Mouse (Mus musculus): ENCODE results near the gene Areg.
A peak's percentile ranks its signal among the peaks of the same experiment; 100 is the strongest.

Areg gene

DNA sequence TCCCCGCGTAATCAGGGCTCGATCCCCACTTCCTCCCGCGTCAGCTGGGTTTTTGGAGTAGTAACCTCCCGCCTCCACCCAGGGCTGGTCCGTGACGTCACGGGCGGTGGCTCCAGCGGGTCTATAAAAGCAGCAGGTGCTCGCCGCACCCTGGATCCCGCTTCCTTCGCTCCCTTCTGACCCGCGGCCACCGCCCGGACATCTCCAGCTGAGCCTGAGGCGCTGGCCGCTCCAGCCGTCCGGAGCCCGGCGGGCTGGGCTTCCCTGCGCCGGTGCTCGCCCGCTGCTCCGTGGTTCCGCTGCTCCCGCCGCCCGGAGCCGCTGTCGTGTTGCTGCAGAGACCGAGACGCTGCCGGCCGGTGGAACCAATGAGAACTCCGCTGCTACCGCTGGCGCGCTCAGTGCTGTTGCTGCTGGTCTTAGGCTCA lies at the start of gene Areg:
Gene Areg, plus strand, starts transcription at position 154 of the 428 bp plus-strand sequence.
- peak; percentile 6 to 9 for DNase-seq (ENCODE audit: low spot score in 2 of 2)

DNA sequence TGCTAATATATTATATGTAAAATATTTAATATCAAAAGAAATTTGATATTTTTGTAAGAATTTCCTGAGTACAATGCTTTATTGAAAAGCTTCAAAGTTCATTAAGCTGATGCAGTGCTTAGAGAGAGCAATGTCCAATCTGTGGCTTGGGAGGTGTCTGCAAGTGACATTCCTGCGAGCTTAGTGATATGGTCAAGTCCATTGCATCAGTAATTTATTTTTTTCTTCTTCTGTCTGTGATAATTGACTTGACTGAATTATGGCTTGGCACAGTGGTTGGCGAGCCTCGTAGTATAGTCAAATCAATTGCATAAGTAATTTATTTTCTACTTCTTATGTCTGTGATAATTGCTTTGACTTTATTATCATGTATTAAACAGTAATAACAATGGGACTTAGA lies 49.1 kb upstream of the Areg start:
- no peak for DNase-seq (ENCODE audit: low spot score in 2 of 2)

GRCm38 (mm10) chr5:91097911-91098614 lies 41.3 kb upstream of the Areg start:
- DNase-seq (ENCODE audit: low spot score in 2 of 2), result no peak

DNA sequence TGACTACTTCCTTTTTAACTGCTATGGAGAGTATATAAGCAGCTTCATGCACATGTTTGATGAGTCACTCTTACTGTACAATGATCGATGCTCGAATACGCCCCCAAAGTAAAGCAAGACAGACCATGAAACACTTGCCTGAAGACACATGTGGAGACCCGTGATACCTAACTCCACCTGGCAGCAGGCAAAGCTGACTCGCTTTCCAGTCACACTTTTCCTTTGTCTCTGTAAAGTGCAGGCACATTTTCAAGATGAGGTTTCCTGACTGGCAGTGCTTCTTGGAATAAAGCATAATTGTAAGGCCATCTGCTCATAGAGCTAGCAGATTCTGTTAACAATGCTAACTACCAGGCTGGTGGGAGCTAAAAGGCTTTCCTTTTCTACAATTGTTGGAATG lies 37.7 kb upstream of the Areg start:
- DNase-seq (ENCODE audit: low spot score in 2 of 2), result no peak

GRCm38 (mm10) chr5:91103943-91104665 lies 35.3 kb upstream of the Areg start:
- no peak for DNase-seq (ENCODE audit: low spot score in 2 of 2)

DNA sequence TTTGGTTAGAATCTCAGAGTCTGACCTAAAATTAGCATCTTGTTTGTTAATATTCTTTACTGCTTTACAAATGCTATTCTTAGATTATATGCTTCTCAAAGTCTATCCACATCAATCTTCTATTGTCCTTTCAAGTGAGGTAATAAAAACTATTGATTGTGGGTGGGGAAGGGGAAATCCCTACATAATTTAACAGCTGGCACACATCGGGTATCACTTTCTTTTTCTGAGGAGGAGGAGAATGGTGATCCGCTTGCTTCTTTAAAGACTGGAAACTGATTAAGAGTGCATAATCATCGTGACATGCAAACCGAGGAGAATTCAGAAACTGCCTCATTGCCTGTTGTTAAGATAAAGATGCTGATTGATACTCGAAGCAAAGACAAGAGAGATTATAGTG lies 33.2 kb upstream of the Areg start:
- no peak for DNase-seq (ENCODE audit: low spot score in 2 of 2)

DNA sequence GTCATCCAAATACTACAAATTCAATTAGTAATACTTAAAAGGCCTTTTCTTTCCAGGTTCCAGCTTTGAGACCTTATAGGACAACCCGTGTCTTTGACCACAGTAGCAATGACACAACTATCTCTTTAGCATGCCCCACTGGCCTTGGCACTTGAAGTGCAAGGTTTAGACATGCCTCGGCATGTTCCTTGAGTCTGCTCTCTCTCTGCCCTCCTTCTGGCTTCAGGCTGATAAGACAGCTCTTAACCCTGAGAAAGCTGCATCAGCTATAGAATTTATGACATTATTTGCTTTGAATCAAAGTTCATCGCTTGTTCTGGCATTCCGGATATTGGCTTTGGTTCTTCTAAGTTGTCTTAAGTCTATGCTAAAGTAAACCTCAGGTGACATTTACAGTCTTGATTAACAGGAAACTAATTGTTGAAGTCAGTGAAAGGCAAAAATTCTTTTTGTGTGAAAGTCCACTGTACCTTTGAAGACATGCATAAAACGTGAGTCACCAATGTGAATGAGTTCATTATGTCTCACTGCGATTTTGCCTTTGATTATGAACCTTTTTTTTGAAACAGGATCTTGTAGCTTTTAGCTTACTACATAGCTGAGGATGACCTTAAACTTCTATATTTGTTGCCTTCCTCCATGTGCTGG lies 29.3 kb upstream of the Areg start:
- no peak for DNase-seq (ENCODE audit: low spot score in 2 of 2)

- DNase-seq (ENCODE audit: low spot score in 2 of 2), result no peak
These were observed 28.4 kb upstream of the Areg start for GRCm38 (mm10) chr5:91111019-91111418.

DNA sequence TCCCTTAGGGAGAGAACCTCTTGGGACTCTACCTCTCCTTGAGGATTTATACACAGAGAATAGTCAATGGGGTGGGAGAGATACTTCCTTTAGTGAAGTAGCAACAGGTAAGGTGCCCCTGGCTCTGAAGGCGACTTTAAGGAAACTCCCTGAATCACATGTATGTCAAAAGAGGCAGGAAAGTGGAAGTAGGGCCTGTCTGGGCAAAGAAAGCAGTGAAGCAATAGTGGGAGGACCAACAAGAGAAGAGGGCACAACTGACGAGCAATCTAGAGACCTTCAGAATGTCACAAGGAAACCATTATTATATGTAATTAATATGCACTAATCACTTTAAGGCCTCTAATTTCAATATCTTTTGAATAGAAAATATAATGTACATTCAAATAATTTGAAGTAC lies 25.4 kb upstream of the Areg start:
- no peak for DNase-seq (ENCODE audit: low spot score in 2 of 2)

- DNase-seq (ENCODE audit: low spot score in 2 of 2), result no peak
These were observed 24.8 kb upstream of the Areg start for GRCm38 (mm10) chr5:91114574-91114973.

DNA sequence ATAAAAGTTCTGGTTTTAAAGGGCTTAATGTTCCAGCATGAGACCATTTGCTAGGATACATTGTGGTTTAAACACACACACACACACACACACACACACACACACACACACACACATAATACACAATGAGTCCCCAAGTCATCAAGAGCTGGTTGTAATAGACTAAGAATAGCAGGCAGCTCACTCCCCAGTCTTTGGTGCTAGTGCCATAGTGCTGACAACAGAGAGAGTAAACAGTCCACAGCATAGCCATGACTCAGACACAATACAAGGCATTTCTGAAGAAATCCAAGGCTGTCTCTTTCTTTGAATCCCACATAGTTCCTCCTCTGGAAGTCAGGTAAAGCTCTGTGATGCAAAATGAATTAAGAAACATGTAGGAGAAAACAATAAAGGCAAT lies 20.8 kb upstream of the Areg start:
- no peak for DNase-seq (ENCODE audit: low spot score in 2 of 2)

- DNase-seq (ENCODE audit: low spot score in 2 of 2), result no peak
These were observed 16.0 kb upstream of the Areg start for GRCm38 (mm10) chr5:91123404-91123803.

DNA sequence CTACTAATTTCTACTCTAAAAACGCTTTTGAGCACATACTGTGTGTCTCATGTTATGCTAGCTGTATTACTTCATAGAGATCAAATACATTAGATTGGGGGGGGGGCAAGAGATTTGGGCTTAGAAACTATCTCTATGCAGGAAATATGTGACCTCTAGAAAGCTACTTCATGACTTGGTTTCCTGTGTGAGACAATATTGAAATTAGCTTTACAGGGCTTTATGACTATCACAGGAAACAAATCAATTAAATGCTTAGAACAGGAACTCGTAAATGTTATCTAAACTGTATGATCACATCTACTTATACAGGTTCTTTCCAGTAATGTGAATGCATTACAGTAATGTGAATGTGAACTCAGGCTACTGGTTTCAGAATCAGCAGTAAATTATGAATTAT lies 15.3 kb upstream of the Areg start:
- no peak for DNase-seq (ENCODE audit: low spot score in 2 of 2)

DNA sequence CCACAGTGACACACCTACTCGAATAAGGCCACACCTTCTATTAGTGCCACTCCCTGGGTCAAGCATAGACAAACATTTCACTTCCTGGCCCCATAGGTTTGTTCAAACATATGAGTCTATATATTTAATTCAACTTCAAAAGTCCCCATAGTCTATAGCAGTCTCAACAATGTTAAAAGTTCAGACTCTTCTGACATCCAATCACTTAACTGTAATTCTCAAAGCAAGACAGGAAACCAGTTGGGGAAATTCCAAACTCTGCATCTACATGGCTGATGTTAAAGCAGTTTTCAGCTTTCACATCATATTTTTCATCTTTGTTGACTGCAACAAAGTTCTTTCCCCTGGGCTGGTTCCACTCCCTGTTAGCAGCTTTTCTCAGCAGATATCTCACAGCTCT lies 12.8 kb upstream of the Areg start:
- no peak for DNase-seq (ENCODE audit: low spot score in 2 of 2)

DNA sequence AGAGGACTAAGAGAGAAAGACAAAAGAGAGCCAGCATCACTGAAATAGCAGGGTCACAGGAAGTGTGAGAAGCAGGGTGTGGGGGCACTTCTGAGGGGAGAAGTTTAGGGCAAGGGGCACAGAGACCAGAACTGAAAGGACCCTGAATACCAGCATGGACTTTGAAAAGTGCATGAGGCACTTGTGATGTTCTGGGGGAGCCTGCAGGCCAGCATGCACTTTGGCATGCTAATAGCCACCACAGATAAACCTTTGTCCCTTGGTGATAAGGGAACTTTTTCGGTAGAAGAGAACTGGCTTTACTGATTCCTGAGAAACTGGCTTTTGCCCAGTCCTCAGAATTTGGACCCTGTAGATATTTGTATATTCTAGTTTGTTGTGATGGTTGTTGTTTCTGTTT lies 4.4 kb upstream of the Areg start:
- no peak for DNase-seq (ENCODE audit: low spot score in 2 of 2)

GRCm38 (mm10) chr5:91138970-91139369 lies 429 bp upstream of the Areg start:
- DNase-seq (ENCODE audit: low spot score in 2 of 2), result no peak

- no peak for DNase-seq (ENCODE audit: low spot score in 2 of 2)
These were observed 1.6 kb downstream of the Areg start for GRCm38 (mm10) chr5:91140896-91141448.

GRCm38 (mm10) chr5:91144971-91145370 lies 5.6 kb downstream of the Areg start:
- DNase-seq (ENCODE audit: low spot score in 2 of 2), result no peak

DNA sequence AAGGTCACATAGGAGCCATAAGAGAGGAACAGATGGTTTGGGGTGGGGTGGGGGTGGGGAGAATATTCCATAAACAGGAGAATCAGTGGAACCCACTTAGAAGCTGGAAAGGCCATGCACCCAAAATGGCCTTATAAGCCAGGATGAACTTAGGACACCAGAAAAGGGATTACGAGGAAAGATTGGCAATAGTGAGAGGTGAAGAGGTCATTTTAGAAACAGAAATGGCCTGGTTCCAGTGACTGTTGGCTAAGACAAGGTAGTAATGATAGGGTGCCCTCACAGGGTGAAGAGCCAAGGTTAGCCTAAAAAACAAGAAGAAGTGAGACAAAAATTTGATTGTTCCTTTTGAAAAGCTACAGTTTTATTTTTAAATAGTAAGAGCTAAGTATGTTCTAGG lies 7.6 kb downstream of the Areg start:
- DNase-seq (ENCODE audit: low spot score in 2 of 2), result no peak

DNA sequence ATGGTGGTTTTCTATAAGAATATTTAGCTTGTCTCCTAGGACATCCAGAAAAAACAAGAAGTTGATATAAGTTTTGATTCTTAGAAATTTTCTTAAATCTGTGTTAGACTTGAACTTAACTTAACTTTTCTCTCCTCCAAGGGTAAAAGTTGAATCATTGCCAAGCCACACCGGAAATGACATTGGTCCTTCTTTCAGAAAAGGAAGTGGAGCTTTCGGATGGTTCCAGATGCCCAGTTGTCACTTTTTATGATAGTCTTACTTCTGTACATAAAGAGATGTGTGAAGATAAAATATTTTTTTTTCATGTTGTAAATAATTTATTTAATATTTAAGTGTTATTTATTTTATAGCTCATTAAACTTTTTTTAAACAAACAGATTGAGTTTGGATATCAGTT lies 8.7 kb downstream of the Areg start:
- no peak for DNase-seq (ENCODE audit: low spot score in 2 of 2)

- no peak for DNase-seq (ENCODE audit: low spot score in 2 of 2)
These were observed 17.3 kb downstream of the Areg start for GRCm38 (mm10) chr5:91156677-91157076.

GRCm38 (mm10) chr5:91157169-91157568 lies 17.8 kb downstream of the Areg start:
- no peak for DNase-seq (ENCODE audit: low spot score in 2 of 2)

DNA sequence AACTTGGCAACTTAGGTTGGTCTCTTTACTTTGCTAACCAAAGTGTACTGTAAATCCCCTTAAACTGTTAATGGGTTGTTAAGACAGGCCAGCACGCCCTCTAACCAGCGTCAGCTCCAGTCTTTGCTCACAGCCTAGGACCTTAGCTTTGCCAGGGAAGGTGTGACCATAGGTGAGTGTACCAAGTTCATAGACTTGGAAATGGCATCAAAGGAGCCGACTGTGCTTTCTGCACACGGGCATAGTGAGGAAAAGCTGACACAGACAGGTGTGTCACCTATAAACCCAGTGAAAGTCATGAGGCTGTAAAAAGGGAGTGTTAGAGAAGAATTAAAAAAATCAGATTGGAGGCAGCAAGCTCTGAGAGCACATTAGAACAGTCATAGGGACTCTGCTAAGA lies 23.4 kb downstream of the Areg start:
- no peak for DNase-seq (ENCODE audit: low spot score in 2 of 2)
